Mouse (Mus musculus): Measurements from ENCODE around the gene Hist1h2bf. TPM values are rescaled to one million over a fixed set of nuclear protein-coding genes. Genes with fewer than 3 reads are reported as not detected.
A peak's percentile ranks its signal among the peaks of the same experiment; 100 is the strongest.

The Hist1h2bf gene
- total RNA-seq, 2 experiments from 2014 or later, result 10.4 TPM

- DNase-seq, result no peak
Observed at GRCm38 (mm10) chr13:23529480-23530165, 44.4 kb downstream of the Hist1h2bf start.

- no peak for DNase-seq
Observed at GRCm38 (mm10) chr13:23529005-23529404, 45.0 kb downstream of the Hist1h2bf start.

GRCm38 (mm10) chr13:23526312-23526711 lies 47.7 kb downstream of the Hist1h2bf start:
- peak; percentile 70 for DNase-seq

DNA sequence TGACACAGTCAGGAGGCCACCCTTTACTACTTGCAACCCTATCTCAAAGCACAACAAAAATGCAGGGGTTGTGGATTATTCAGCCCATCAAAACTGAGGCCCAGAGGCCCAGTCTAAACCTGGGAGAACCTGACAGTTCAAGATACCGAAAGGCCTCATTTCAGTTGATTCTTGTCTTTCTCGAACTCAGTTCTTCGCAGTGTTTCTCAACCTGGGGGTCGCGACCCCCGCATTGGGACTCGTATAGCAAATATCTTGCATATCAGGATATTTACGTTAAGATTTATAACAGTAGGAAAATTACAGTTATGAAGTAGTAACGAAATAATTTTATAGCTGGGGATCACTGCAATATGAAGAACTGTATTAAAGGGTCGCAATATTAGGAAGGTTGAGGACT lies 48.1 kb downstream of the Hist1h2bf start:
- no peak for DNase-seq

DNA sequence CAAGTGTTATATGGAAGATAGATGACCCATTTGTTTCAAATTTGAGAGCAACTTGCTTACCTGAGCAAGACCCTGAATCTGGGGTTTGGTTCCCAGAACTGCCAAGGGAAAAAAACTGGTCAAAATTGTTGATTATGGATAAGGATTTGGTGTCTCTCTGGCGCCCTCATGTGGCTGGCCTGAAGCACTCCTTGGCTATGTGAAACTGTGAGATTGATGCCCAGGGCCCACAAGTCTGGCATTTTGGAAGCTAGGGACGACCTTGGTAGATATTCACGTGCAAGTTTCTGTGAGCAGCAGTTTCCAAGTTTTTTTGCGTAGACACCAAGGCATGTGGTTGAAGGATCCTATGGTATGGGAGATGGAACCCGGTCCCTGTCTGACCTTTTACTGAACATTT lies 49.3 kb downstream of the Hist1h2bf start:
- DNase-seq, result peak; percentile 38

DNA sequence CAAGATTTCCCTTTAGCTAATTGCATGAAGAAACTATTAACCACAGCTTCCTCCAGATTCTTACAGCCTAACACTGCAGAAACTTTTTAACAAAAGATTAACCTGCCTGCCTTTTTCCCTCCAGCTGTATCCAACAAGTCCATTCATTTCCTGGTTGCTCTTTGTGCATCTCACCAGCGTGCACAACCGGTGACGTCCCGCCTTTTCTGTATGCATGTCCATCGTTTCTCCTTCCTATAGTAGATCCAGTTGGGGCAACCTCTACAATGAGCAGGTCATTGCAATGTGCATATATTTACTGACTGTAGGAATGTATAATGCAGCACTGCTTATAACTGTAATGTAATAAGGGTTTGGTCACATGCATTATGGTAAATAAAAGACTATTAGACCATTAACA lies 50.0 kb downstream of the Hist1h2bf start:
- DNase-seq, result no peak

Small RNA genes within 50 kb of the gene (microRNA-seq; reads per million reads assigned to microRNA genes)
- gene Gm44297 (ENCODE audit: borderline replicate concordance in 2 of 2) (0 reads per million in 2 experiments), gene Gm44359 (ENCODE audit: borderline replicate concordance in 2 of 2) (0 reads per million in 2 experiments), gene Gm44394 (ENCODE audit: borderline replicate concordance in 2 of 2) (0 reads per million in 2 experiments)

Other genes with a start within 250 kb of the Hist1h2bf start
- gene Zfp322a, start 205.0 kb downstream of the Hist1h2bf start, total RNA-seq (2021), result 10 to 100 TPM in 1 of 2 experiments, 1 to 10 TPM in 1; 8.8 to 10.3 TPM
- 1 to 10 TPM; 2.9 to 3.7 TPM for gene Abt1, start 150.3 kb downstream of the Hist1h2bf start, total RNA-seq (2021)
- not detected for gene Btn1a1, start 108.3 kb downstream of the Hist1h2bf start, total RNA-seq (2021)
- not detected for gene Btn2a2, start 85.3 kb downstream of the Hist1h2bf start, total RNA-seq (2021)
- 100 to 1,000 TPM; 156 to 160 TPM for gene Hist1h4h, start 43.1 kb downstream of the Hist1h2bf start, total RNA-seq (2021)
- gene Hist1h2af, start 40.3 kb downstream of the Hist1h2bf start, total RNA-seq (2021), result 10 to 100 TPM in 1 of 2 experiments, 1 to 10 TPM in 1; 9.5 to 14.9 TPM
- 1 to 10 TPM; 2.0 to 3.9 TPM for gene Hist1h3g, start 38.8 kb downstream of the Hist1h2bf start, total RNA-seq (2021)
- gene Hist1h2bh, start 30.8 kb downstream of the Hist1h2bf start, total RNA-seq (2021), result 1 to 10 TPM in 1 of 2 experiments, under 1 TPM in 1; 0.90 to 1.7 TPM
- 1 to 10 TPM; 5.0 to 6.6 TPM for gene Hist1h3f, start 30.1 kb downstream of the Hist1h2bf start, total RNA-seq (2021)
- 10 to 100 TPM; 15.2 to 26.3 TPM for gene Hist1h4f, start 22.5 kb downstream of the Hist1h2bf start, total RNA-seq (2021)
- gene Hist1h1d, start 20.9 kb downstream of the Hist1h2bf start, total RNA-seq (2021), result 1 to 10 TPM; 1.2 to 2.3 TPM
- 10 to 100 TPM; 11.7 to 13.0 TPM for gene Hist1h3e, start 11.8 kb downstream of the Hist1h2bf start, total RNA-seq (2021)
- 1 to 10 TPM in 1 of 2 experiments, under 1 TPM in 1; 0.54 to 2.5 TPM for gene Hist1h2ae, start 3.0 kb downstream of the Hist1h2bf start, total RNA-seq (2021)
- 10 to 100 TPM; 24.4 to 24.5 TPM for gene Hist1h2bg, start 2.8 kb downstream of the Hist1h2bf start, total RNA-seq (2021)
- gene Hist1h2ad, start 185 bp upstream of the Hist1h2bf start, total RNA-seq (2021), result 1 to 10 TPM; 1.5 to 5.5 TPM
- gene Hist1h3d, start 1.6 kb upstream of the Hist1h2bf start, total RNA-seq (2021), result 1 to 10 TPM; 3.4 to 3.8 TPM
- 10 to 100 TPM; 35.7 to 38.0 TPM for gene Hist1h4d, start 7.4 kb upstream of the Hist1h2bf start, total RNA-seq (2021)
- gene Hist1h2be, start 46.9 kb upstream of the Hist1h2bf start, total RNA-seq (2021), result 10 to 100 TPM; 18.0 to 18.2 TPM
- gene Hist1h1e, start 48.4 kb upstream of the Hist1h2bf start, total RNA-seq (2021), result 10 to 100 TPM; 40.0 to 45.3 TPM
- 1 to 10 TPM in 1 of 2 experiments, under 1 TPM in 1; 0.84 to 2.0 TPM for gene Hist1h2ac, start 109.8 kb upstream of the Hist1h2bf start, total RNA-seq (2021)
- 10 to 100 TPM; 67.0 to 81.6 TPM for gene Hist1h2bc, start 110.0 kb upstream of the Hist1h2bf start, total RNA-seq (2021)
- not detected for gene Hist1h1t, start 121.6 kb upstream of the Hist1h2bf start, total RNA-seq (2021)
- 10 to 100 TPM; 53.1 to 63.8 TPM for gene Hist1h4c, start 124.3 kb upstream of the Hist1h2bf start, total RNA-seq (2021)
- gene Hfe, start 136.7 kb upstream of the Hist1h2bf start, total RNA-seq (2021), result 10 to 100 TPM; 14.7 to 24.7 TPM
- 100 to 1,000 TPM; 156 to 159 TPM for gene Hist1h1c, start 164.6 kb upstream of the Hist1h2bf start, total RNA-seq (2021)
- gene Hist1h3c, start 171.4 kb upstream of the Hist1h2bf start, total RNA-seq (2021), result 1 to 10 TPM; 5.0 to 7.1 TPM
- gene Hist1h2bb, start 172.5 kb upstream of the Hist1h2bf start, total RNA-seq (2021), result 10 to 100 TPM in 1 of 2 experiments, 1 to 10 TPM in 1; 5.9 to 10.7 TPM
- 10 to 100 TPM in 1 of 2 experiments, 1 to 10 TPM in 1; 9.5 to 11.0 TPM for gene Hist1h2ab, start 176.9 kb upstream of the Hist1h2bf start, total RNA-seq (2021)
- gene Hist1h3b, start 178.1 kb upstream of the Hist1h2bf start, total RNA-seq (2021), result 10 to 100 TPM in 1 of 2 experiments, 1 to 10 TPM in 1; 9.6 to 17.3 TPM
- gene Hist1h4b, start 182.8 kb upstream of the Hist1h2bf start, total RNA-seq (2021), result 10 to 100 TPM in 1 of 2 experiments, 1 to 10 TPM in 1; 8.6 to 18.2 TPM
- 10 to 100 TPM in 1 of 2 experiments, 1 to 10 TPM in 1; 8.0 to 13.6 TPM for gene Hist1h4a, start 187.0 kb upstream of the Hist1h2bf start, total RNA-seq (2021)
- gene Hist1h3a, start 188.2 kb upstream of the Hist1h2bf start, total RNA-seq (2021), result 10 to 100 TPM; 10.2 to 14.0 TPM
- gene Hist1h1a, start 189.5 kb upstream of the Hist1h2bf start, total RNA-seq (2021), result 1 to 10 TPM; 5.3 to 7.9 TPM
- gene Trim38, start 195.7 kb upstream of the Hist1h2bf start, total RNA-seq (2021), result not detected
- not detected for gene Slc17a2, start 232.8 kb upstream of the Hist1h2bf start, total RNA-seq (2021)